Mouse (Mus musculus): ENCODE results near the gene Itga11. TPM values are rescaled to one million over a fixed set of nuclear protein-coding genes. Genes with fewer than 3 reads are reported as not detected.

The Itga11 gene
- 1.5 and 2.2 TPM in 2 replicates for total RNA-seq (2014; rRNA removed)
- polyA plus RNA-seq (2015; fragmentation: Nextera tagmentation; extraction: Ambion mirVana) = 0.48 and 0.62 TPM in 2 replicates

- H3K27ac ChIP-seq (ENCODE audit: low read depth, low read length) = no peak within 1 kb of the TSS
- H3K27me3 ChIP-seq (ENCODE audit: insufficient read depth, low read length) = peaks cover 30% of the 10 kb centered on the region
- H3K9me3 ChIP-seq (ENCODE audit: low read length) = no peaks in the 10 kb centered on the region
- peak within 1 kb of the TSS; percentile 25; the same call in 1 of the 2 replicates for H3K9ac ChIP-seq
- H3K4me2 ChIP-seq (ENCODE audit: low read depth) = peak within 1 kb of the TSS; percentile 55
- H3K4me3 ChIP-seq (ENCODE audit: low read depth, low read length) = peak within 1 kb of the TSS; percentile 30
- H3K36me3 ChIP-seq (ENCODE audit: insufficient read depth) = no peaks in the 10 kb centered on the region
- ATAC-seq (0 out of 2 replicates have a peak, but pooled peaks have one; percentile 32), DNase-seq (peak; percentile 11)
- TF ChIP-seq CTCF (IDR thresholded peaks at IDR 0.05; ENCODE audit: low read depth) = no peak
- H3K4me1 ChIP-seq (ENCODE audit: insufficient read depth) = peaks cover 5% of the 10 kb centered on the region; the same call in 1 of the 2 replicates
- WGBS = 2% methylated on average over 45 of the region's 45 CpGs
Measured at GRCm38 (mm10) chr9:62677641-62678549, at the start of gene Itga11. TSS of gene Itga11 (plus strand) at chr9:62677826.

GRCm38 (mm10) chr9:62630631-62631240 is 46.9 kb upstream of the Itga11 start:
- Histone ChIP-seq H3K27me3 (ENCODE audit: insufficient read depth, low read length) (no peaks in the 10 kb centered on the region), H3K4me2 (ENCODE audit: low read depth) (no peak overlapping the region), H3K4me1 (ENCODE audit: insufficient read depth) (no peaks in the 10 kb centered on the region), H3K4me3 (ENCODE audit: low read depth, low read length) (no peak overlapping the region), H3K9ac (no peak overlapping the region), H3K36me3 (ENCODE audit: insufficient read depth) (no peaks in the 10 kb centered on the region), H3K27ac (ENCODE audit: low read depth, low read length) (no peak overlapping the region), H3K9me3 (ENCODE audit: low read length) (no peaks in the 10 kb centered on the region)
- WGBS = 57% methylated on average over 10 of the region's 10 CpGs
- ATAC-seq (peak; percentile 86), DNase-seq (peak; percentile 73)
- TF ChIP-seq CTCF (IDR thresholded peaks at IDR 0.05; ENCODE audit: low read depth) = no peak

- DNase-seq (no peak), ATAC-seq (peak; percentile 27; the same call in 1 of the 2 replicates)
- 65% methylated on average over 6 of the region's 6 CpGs for WGBS
- TF ChIP-seq CTCF (IDR thresholded peaks at IDR 0.05; ENCODE audit: low read depth) = no peak
- Histone ChIP-seq H3K9me3 (ENCODE audit: low read length) (no peaks in the 10 kb centered on the region), H3K4me1 (ENCODE audit: insufficient read depth) (no peaks in the 10 kb centered on the region), H3K4me2 (ENCODE audit: low read depth) (no peak overlapping the region), H3K27me3 (ENCODE audit: insufficient read depth, low read length) (no peaks in the 10 kb centered on the region), H3K36me3 (ENCODE audit: insufficient read depth) (no peaks in the 10 kb centered on the region), H3K9ac (no peak overlapping the region), H3K27ac (ENCODE audit: low read depth, low read length) (no peak overlapping the region), H3K4me3 (ENCODE audit: low read depth, low read length) (no peak overlapping the region)
Measured at GRCm38 (mm10) chr9:62632392-62632791, 45.2 kb upstream of the Itga11 start.

DNA sequence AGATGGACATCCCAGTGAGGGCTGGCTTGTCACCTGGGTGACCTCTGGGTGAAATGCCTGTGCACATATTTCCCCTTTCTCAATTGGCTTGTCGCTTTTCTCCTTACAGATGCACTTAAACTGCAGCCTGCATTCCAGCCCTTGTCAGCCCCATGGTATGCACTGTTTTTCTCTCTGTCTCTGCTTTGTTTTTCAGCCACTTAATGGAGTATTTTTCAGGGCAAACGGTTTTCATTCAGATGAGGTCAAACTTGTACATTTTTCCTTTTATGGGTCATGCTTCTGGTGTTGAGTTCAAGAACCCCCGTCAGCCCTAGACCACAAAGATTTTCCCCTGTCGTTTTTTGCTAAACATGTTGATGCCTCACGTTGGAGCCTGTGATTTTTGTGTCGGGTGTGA is 39.6 kb upstream of the Itga11 start:
- TF ChIP-seq CTCF (IDR thresholded peaks at IDR 0.05; ENCODE audit: low read depth) = no peak
- H3K4me3 ChIP-seq (ENCODE audit: low read depth, low read length) = no peak overlapping the region
- no peak overlapping the region for H3K4me2 ChIP-seq (ENCODE audit: low read depth)
- H3K9ac ChIP-seq = no peak overlapping the region
- H3K27me3 ChIP-seq (ENCODE audit: insufficient read depth, low read length) = no peaks in the 10 kb centered on the region
- 67% methylated on average over 6 of the region's 6 CpGs for WGBS
- H3K27ac ChIP-seq (ENCODE audit: low read depth, low read length) = no peak overlapping the region
- H3K36me3 ChIP-seq (ENCODE audit: insufficient read depth) = no peaks in the 10 kb centered on the region
- ATAC-seq (no peak), DNase-seq (no peak)
- H3K4me1 ChIP-seq (ENCODE audit: insufficient read depth) = no peaks in the 10 kb centered on the region
- H3K9me3 ChIP-seq (ENCODE audit: low read length) = no peaks in the 10 kb centered on the region

- no peak for DNase-seq
- no peak overlapping the region for H3K4me3 ChIP-seq (ENCODE audit: low read depth, low read length)
- no peak overlapping the region for H3K4me2 ChIP-seq (ENCODE audit: low read depth)
- H3K4me1 ChIP-seq (ENCODE audit: insufficient read depth) = no peaks in the 10 kb centered on the region
- WGBS = 61% methylated on average over 4 of the region's 4 CpGs
- H3K27me3 ChIP-seq (ENCODE audit: insufficient read depth, low read length) = no peaks in the 10 kb centered on the region
- no peaks in the 10 kb centered on the region for H3K36me3 ChIP-seq (ENCODE audit: insufficient read depth)
- H3K27ac ChIP-seq (ENCODE audit: low read depth, low read length) = no peak overlapping the region
- H3K9ac ChIP-seq = no peak overlapping the region
- TF ChIP-seq CTCF (IDR thresholded peaks at IDR 0.05; ENCODE audit: low read depth) = no peak
- ATAC-seq = no peak
- no peaks in the 10 kb centered on the region for H3K9me3 ChIP-seq (ENCODE audit: low read length)
Measured at GRCm38 (mm10) chr9:62639686-62640085, 37.9 kb upstream of the Itga11 start.

DNA sequence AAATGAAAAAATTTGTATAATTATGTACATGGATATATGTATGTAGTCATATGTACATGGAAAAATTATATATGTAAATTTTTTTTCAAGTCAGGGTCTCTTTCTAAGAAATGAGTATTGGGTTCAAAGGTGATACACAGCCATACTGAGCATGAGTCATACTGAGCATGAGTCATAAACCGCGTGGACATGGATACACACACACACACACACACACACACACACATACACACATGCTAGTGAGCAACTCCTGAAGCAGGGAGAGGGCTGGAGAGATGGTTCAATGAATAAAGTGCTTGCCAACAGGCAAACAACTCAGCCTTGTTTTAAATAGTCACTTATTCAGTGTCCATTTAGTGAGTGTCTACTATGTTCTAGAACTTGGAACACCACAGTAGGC is 37.4 kb upstream of the Itga11 start:
- H3K9me3 ChIP-seq (ENCODE audit: low read length) = no peaks in the 10 kb centered on the region
- H3K4me2 ChIP-seq (ENCODE audit: low read depth) = no peak overlapping the region
- H3K36me3 ChIP-seq (ENCODE audit: insufficient read depth) = no peaks in the 10 kb centered on the region
- 96% methylated on average over 2 of the region's 2 CpGs for WGBS
- H3K9ac ChIP-seq = no peak overlapping the region
- H3K4me1 ChIP-seq (ENCODE audit: insufficient read depth) = no peaks in the 10 kb centered on the region
- no peak for TF ChIP-seq CTCF (IDR thresholded peaks at IDR 0.05; ENCODE audit: low read depth)
- H3K27me3 ChIP-seq (ENCODE audit: insufficient read depth, low read length) = no peaks in the 10 kb centered on the region
- no peak for ATAC-seq
- DNase-seq = no peak
- no peak overlapping the region for H3K27ac ChIP-seq (ENCODE audit: low read depth, low read length)
- no peak overlapping the region for H3K4me3 ChIP-seq (ENCODE audit: low read depth, low read length)
